Mouse (Mus musculus) v-Abl transformed pro-B cells (cell line): ENCODE measurements around the gene Psmb9.

ENCODE experiments used
- in situ Hi-C, 2 experiments: fragments of 400-800 bp; cut with MboI; formaldehyde crosslinking; loops; one replicate each; pipeline ENCODE4 v1.15.1; 2025; ENCODE audit not compliant: unreplicated experiment in 2 of 2

Psmb9 gene

DNA sequence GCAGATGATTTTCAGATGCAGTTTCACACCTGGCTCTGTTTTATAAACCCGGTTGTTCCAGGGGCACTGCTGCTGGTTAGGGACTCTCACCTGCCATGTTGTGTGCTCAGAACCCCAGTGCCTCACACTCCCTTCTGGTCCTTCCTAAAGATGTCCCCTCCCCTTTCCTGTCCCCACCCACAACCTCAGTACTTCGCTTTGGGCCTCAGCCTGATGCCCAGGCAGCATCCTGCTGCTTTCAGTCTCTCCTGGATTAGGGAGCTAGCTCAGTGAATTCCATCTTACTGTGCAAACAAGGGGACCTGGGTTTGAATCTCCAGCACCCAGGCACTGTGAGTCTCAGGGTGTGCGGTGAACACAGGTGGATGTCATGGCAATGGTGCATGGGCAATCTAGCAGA lies 19.9 kb upstream of the Psmb9 start:
- in situ Hi-C loops: no loop called here

DNA sequence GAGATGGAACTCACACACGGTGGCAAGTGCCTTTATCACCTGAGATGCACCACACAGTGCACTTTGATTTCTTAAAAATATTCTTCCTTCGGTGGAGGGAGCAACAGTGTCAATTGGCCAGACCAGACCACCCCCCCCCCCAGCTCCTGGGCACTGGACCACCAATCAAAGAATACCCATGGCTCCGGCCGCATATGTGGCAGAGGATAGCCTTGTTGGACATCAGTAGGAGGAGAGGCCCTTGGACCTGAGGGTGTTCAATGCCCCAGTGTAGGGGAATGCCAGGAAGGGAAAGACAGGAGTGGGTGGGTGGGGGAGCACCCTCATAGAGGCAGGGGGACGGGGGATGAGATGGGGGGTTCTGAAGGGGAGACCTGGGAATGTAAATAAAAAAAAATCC lies 19.2 kb upstream of the Psmb9 start:
- in situ Hi-C loops: no loop called here

DNA sequence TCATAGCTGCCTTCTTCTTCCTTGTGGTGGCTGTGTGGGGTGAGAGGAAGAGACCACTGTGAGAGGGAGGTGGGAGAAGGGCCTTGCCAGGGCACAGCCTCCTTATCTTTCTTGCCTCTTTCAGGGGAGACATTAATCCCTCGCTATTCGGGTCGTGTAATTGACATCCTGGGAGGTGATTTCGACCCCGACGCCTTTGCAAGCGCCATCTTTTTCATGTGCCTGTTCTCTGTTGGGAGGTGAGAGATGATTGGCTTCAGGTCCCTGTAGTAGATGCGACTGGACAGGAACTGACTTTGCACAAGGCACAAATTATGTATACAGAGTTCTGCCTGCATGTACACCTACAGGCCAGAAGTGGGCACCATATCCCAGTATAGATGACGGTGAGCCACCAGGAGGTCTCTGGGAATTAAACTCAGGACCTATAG lies 18.2 kb upstream of the Psmb9 start:
- in situ Hi-C loops: no loop called here

DNA sequence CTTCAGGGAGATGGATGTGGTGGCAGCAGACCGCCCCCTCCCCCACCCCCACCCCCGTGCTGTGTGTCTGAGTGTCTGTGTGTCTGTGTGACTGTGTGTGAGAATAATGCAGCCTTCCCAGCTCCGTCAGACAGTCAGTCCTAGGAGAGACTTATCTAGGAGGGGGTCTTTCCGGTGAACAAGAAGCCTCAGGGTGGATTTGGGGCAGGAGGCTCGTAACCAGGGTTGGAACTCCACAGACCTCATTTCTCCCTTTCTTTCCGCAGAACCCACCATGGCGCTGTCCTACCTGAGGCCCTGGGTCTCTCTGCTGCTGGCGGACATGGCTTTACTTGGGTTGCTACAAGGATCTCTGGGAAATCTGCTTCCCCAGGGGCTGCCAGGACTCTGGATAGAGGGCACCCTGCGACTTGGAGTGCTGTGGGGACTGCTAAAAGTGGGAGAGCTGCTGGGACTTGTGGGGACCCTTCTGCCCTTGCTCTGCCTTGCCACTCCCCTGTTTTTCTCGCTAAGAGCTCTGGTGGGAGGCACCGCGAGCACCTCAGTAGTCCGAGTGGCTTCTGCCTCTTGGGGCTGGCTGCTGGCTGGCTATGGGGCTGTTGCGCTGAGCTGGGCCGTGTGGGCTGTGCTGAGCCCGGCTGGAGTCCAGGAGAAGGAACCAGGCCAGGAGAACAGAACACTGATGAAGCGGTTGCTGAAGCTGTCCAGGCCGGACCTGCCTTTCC lies 17.6 kb upstream of the Psmb9 start:
- in situ Hi-C loops: no loop called here

DNA sequence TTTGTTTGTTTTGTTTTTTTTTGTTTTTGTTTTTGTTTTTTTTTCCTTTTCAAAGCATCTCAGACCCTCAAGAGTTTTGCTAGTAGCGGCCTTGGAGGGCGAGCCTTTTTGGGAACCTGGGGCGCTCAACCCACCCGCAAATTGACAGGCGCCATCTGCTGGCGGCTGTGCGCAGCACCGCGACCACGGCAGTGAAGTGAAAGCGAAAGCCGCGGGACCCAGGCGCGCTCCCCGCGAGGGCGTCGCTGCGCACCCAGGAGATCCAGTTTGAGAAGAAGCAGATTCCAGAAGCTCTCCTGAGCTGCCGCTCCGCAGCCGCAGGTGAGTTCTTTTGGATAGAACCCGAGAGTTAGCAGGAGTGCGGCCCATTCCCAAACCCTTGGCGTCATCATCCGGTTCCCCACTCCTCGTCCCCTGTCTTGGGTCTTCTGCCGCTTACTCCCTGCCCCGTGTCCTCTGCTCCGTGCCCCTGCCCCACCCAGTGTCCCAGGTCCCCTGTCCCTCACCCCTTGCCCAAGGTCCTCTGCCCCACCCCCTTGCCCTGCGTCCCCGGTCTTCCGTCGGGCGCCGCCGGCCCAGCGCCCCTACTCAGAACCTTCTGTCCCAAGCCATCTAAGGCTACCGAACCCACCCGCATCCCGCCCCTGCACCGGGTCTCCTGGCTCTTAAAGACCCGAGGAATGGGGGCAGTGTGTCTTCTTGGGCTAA lies 16.9 kb upstream of the Psmb9 start:
- in situ Hi-C loops: no loop called here

DNA sequence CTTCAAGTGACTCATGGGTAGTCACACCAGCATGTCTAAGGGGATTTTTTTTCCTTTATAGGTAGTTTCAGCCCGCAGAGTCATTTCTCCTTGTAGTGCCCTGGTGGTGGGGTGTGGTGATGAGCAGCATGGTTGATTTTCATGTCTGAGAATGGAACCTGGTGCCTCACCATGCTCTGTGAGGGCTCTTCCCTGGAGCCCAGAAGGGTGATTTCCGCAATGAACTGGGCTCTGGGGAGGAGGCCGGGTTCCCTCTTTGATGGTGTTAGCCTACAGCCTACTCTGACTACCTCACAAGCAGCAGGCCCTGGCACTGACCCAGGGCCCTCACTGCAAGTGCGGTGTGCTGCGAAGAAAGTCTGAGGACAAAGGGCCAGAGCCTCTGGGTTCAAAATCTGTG lies 15.9 kb upstream of the Psmb9 start, which contains the start of gene Tap2:
Gene Tap2, plus strand, starts transcription at position 84 of the 400 bp plus-strand sequence.
- in situ Hi-C loops: no loop called here

DNA sequence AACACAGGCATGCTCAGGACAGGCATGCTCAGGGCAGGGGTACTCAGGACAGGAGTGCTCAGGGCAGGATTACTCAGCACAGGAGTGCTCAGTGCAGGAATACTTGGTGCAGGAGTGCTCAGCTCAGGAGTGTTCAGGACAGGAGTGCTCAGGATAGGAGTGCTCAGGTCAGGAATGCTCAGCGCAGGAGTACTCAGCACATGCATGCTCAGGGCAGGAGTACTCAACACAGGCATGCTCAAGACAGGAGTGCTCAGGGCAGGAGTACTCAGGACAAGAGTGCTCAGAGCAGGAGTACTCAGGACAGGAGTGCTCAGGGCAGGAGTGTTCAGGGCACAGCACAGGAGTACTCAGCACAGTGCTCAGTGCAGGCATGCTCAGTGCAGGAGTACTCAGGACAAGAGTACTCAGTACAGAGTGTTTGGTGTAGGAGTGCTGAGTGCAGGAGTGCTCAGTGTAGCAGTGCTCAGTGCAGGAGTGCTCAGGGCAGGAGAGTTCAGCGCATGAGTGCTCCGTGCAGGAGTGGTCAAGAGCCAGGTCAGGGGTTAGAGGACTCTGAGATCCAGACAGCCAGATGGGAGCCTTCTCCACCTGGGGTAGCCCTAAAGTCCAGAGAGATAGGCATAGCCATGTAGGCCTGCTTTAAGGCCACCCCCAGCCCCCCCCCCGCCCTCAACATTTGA lies 15.3 kb upstream of the Psmb9 start:
- in situ Hi-C loops: no loop called here

DNA sequence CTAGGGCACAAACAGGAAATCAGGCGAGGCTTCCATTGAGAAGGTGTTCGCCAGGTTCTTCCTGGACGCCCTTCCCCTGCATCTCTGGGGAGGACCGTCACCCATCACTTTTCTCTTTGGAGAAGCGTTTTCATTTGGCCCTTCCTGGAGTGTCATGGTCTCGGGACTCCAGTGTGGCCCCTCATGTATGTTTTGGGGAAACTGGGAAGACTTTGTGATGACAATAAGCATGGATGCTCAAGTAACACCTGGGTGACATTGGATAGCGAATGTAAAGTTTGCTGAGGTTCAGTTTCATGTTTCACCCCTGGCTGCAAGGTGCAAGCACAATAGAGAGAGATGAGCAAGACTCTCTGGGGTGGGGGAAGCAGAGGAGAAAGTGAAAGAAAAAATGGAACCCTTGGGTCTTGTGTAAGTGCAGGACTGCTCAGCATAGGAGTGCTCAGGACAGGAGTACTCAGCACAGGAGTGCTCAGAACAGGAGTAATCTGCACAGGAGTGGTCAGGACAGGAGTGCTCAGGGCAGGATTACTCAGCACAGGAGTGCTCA lies 14.0 kb upstream of the Psmb9 start:
- in situ Hi-C loops: no loop called here

DNA sequence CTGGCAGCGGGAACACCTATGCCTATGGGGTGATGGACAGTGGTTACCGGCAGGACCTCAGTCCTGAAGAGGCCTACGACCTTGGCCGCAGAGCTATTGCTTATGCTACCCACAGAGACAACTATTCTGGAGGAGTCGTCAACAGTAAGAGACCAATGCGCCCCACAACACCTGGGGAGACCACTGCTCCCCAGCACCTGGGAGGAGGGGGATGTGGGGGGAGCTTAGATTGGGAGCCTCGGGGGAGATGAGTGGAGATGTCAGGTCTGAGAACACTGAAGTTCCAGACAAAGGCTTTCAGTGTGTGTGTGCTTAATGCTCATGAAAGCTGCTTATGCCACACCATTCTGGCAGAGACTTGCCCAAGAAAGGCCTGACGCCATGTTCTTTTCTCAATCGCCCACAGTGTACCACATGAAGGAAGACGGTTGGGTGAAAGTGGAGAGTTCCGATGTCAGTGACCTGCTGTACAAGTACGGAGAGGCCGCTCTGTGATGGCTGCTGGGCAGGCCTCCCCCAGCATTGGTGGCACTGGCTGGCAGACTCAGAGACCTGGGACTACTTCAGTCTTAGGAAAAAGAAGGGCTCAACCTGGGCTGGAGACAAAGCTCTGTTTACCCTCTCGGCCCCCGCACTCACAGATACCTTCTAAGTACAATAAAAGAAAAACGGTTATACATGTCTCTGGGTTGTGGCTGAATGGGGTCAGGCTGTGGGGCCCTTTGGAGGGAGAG lies 13.4 kb upstream of the Psmb9 start:
- in situ Hi-C loops: no loop called here

DNA sequence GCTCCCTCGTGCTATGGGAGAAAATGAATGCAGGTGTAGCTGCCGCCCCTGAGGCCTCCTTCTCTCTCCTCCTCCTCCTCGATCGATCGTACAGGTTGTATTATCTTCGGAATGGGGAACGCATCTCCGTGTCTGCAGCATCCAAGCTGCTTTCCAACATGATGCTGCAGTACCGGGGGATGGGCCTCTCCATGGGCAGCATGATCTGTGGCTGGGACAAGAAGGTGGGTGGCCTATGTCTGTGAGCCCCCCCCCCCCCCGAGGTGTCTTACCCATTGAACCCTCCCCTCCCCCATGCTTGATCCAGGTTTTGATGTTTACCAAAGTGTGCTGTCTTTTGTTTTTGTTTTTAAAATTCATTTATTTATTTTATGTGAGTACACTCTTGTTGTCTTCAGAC lies 12.5 kb upstream of the Psmb9 start:
- in situ Hi-C loops: no loop called here

DNA sequence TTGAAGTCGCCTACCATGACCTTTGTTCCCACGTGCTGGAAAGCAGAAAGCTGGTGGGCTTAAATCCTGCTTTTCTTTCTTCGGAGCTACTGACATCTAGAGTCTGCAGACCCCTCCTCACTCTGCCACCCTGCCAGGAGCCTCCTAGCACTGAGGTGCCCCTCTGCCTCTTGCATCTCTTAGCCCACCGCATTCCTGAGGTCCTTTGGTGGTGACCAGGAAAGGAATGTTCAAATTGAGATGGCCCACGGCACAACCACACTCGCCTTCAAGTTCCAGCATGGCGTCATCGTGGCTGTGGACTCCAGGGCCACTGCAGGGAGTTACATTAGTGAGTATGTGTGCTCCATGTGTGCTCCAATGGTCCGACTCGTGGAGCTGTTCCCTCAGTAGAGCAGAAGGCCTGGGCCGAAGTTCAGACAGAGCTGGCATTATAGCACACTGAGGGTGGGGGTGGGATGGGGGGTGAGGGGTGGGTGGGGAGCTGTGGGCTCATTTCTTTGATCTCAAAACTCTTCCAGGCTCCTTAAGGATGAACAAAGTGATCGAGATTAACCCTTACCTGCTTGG lies 11.6 kb upstream of the Psmb9 start:
- in situ Hi-C loops: no loop called here

DNA sequence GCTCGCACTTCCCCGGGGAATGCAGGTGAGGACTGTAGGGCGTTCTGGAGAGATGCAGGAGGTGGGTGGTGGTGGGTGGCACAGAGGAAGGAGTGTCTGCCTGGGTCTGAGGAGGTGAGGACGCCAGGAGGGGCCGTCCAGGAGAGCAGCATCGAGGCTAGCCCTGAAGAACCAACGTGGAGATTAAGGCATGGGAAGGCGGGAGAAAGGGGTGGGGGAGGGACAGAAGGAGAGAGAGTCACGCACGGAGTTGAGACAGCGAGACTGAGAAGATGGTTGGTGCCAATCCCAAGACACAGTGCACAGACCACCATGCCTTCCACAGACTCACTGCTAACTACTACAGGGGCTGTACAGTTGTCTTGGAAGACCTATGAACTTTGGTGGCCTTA lies 11.0 kb upstream of the Psmb9 start:
- in situ Hi-C loops: no loop called here

DNA sequence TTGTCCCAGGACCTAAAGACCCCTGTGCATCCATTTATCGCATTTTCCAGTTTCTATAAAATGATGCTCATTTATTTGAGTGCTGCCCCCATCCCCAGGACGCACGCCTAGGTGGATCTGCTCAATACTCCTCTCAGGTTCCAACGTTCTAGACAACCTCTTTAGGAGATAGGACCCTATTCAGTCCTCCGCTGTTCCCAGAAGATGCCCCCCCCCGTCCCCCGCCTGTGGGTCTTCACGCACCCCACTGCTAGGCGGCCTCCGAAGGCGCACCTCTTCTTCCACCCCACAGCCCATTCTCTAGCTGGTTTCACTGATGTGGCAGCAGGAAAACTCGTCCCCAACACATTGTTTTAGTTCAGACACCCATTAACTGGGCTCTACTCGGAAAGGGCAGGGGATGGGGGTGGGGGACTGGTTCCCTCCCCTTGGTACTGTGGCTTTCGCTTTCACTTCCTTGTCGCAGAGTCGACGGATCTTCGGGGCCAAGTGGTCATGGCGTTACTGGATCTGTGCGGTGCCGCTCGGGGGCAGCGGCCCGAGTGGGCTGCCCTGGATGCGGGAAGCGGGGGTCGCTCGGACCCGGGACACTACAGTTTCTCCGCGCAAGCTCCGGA lies 10.4 kb upstream of the Psmb9 start:
- in situ Hi-C loops: no loop called here

DNA sequence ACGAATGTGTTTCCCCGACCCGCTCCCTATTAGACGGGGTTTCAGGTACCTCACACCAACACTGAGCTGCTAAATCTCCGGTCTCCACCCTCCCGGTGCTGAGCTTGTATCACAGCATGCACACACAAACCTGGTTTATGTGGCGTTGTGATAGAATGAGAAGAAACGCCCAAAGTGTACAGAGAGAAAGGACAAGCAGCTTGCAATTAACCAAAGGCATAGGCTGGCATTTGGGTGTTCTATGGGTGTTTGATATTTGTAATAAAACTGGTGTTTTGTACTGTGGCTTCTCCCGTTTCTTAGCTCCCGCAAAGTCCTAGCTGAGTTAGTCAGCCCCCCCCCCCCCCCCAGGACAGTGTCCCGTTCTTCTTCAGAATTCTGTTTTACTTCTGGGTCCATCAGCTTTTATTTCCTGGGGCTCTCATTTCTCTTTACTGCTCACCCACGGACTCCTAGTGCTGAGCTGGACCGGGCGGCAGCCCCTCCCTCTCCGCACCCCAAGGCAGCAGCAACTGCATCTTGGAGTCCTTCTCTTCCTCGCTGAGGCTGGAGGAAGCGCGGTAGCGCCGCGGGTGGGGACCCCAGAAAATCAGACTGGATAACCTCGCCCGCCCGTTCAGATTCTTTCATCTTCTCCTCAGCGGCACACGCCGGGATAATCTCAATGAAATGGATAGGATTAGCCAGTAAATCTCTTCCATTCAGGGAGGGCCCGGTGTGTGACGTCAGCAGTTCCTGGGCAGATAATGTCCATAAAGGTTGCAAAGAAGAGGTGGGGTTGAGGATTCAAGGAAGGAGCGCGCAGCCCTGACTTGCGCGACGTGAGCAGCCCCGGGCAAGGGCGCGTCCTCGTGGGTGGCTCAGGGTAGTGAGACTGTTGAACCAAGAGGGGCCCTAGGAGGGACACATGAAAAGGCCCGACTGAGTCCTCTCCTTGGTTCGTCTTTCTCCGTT lies 9.7 kb upstream of the Psmb9 start, which contains the start of gene Psmb8:
Gene Psmb8, plus strand, starts transcription at position 781 of the 954 bp plus-strand sequence.
- in situ Hi-C loops: no loop called here

DNA sequence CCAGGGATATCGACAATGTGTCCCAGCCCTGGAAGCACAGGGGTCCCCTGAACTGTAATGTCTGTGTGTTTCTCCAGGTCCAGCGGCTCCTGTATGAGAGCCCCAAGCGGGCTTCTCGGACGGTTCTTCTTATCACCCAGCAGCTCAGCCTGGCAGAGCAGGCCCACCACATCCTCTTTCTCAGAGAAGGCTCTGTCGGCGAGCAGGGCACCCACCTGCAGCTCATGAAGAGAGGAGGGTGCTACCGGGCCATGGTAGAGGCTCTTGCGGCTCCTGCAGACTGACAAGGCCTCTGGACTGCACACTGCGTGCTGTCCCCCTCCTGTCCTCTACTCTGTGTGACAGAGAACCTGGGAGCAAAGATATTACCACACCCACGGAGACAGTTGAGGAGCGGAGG lies 8.9 kb upstream of the Psmb9 start:
- in situ Hi-C loops: no loop called here

DNA sequence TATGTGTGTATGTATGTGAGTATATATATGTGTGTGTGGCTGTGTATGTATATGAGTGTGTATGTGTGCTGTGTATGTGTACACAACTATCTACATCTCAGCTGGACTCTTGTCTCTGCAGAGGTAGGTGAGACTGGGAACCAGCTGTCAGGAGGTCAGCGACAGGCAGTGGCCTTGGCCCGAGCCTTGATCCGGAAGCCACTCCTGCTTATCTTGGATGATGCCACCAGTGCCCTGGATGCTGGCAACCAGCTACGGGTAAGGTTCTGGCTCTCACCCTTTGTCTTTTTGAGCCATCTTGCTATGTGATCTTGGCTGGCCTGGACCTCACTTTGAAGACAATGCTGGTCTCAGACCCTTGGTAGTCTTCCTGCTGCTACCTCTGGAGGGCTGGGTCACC lies 7.2 kb upstream of the Psmb9 start:
- in situ Hi-C loops: no loop called here

DNA sequence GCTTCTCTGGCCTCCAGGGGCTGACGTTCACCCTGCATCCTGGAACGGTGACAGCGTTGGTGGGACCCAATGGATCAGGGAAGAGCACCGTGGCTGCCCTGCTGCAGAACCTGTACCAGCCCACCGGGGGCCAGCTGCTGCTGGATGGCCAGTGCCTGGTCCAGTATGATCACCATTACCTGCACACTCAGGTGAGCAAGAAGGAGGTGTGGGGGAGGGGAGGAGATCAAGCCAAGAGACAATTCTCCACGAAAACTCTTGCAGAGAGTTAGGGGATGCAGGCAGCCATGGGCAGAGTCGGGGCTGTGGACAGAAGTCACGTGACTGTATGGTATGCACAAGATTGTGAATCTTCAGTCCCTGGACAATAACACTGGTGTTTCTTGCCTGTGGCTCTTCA lies 5.9 kb upstream of the Psmb9 start:
- in situ Hi-C loops: no loop called here

DNA sequence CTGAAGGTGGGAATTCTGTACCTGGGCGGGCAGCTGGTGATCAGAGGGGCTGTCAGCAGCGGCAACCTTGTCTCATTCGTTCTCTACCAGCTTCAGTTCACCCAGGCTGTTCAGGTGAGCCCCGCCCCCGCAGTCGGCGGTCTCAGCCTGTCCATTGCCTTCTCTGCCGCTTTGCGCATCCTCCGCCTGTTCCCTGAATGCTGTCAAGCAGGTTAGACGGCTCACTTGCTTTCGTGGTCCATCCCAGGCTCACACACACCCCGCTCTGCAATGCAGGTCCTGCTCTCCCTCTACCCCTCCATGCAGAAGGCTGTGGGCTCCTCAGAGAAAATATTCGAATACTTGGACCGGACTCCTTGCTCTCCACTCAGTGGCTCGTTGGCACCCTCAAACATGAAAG lies 5.3 kb upstream of the Psmb9 start:
- in situ Hi-C loops: no loop called here

DNA sequence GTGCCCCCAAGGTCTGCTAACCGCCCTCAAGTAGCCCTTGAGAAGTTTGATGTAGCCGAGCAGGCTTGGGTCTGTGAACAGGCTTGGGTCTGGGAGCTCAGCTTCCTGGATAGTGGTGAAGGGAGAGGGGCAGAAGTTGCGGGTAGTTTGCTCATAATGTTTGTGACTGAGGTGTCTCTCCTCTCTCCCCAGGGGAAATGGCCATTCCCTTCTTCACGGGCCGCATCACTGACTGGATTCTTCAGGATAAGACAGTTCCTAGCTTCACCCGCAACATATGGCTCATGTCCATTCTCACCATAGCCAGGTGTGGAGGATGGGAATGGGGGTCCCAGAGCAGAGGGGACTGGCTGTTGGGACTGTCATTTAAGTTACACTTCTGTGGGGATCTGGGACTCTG lies 1.4 kb upstream of the Psmb9 start:
- in situ Hi-C loops: no loop called here
